Mouse (Mus musculus) left cerebral cortex, adult 2 months (tissue): Measurements from ENCODE around the gene Aff3. TPM values are rescaled to one million over a fixed set of nuclear protein-coding genes. Genes with fewer than 3 reads are reported as not detected.
A peak's percentile ranks its signal among the peaks of the same experiment; 100 is the strongest.

Experiments
- DNase-seq, 2 experiments: peaks; one replicate each; pipeline ENCODE4 v3.0.0; 2021 to 2022; ENCODE audit warnings: low spot score in 2 of 2, mixed read lengths in 1 of 2; ENCODE audit errors: extremely low spot score in 1 of 2
- H3K27ac ChIP-seq: fragments of 200-600 bp; 2 replicates; pipeline ENCODE4 v1.8.1; 2022
- H3K4me3 ChIP-seq: fragments of 200-600 bp; 2 replicates; pipeline ENCODE4 v1.8.1; 2022
- CTCF ChIP-seq: fragments of 200-600 bp; IDR thresholded peaks from 2 replicates; pipeline ENCODE4 v1.8.1; 2022; ENCODE audit warnings: antibody characterized with exemption, mild to moderate bottlenecking, moderate library complexity
- intact Hi-C: fragments of 180-260 bp; cut with DNase I; formaldehyde crosslinking; loops from one replicate; pipeline ENCODE4 v1.15.1; 2025
- total RNA-seq, 2 experiments: library from RNA; stranded (reverse); gene quantifications; 2 replicates each; pipeline ENCODE4 v1.2.3; 2021

Gene Aff3
- total RNA-seq, 2 experiments from 2014 or later: 98.8 to 108 TPM

DNA sequence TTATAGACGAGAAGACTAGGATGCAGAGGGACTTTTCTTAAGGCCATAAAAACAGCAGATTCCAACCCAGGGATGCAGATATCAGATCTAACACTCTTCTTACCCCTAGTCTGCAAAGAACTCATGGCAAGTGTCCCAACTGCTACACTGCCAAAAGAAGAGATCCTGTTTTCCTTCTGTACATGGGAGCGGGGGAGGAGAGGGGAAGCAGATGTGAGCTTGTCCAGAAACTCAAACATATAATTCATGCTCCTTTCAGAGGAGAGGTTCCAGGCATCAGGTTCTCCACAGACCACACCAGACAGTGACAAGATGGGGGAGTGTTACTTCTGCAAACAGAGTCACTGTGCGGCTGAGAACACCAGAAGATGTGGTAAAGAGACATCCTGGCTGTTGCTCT, 276.3 kb downstream of the Aff3 start:
- Histone ChIP-seq H3K27ac (no peak overlapping the region), H3K4me3 (no peak overlapping the region)
- no peak for TF ChIP-seq CTCF
- no peak for DNase-seq
- intact Hi-C loops: no loop called here

DNA sequence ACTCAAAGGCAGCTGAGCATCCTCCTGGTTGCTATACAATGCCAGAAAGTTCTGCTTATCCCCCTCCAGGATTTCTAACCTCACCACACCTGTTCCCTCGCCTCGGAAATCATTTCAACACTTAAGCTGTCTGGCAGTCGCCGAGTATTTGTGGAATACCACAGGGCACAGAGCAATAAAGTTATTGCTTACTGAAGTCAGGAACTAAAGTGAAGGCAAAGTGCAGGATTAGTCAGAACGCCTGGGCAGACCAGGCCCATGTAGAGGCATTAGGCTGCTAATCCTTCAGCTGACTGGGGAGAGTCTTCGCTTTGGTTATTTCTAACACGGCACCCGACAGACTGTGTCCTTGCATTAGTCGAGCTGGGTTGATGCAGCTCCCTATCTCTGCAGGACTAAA, 277.3 kb downstream of the Aff3 start:
- DNase-seq: no peak
- no peak overlapping the region for H3K27ac ChIP-seq
- no peak for TF ChIP-seq CTCF
- intact Hi-C loops: no loop called here
- H3K4me3 ChIP-seq: no peak overlapping the region

DNA sequence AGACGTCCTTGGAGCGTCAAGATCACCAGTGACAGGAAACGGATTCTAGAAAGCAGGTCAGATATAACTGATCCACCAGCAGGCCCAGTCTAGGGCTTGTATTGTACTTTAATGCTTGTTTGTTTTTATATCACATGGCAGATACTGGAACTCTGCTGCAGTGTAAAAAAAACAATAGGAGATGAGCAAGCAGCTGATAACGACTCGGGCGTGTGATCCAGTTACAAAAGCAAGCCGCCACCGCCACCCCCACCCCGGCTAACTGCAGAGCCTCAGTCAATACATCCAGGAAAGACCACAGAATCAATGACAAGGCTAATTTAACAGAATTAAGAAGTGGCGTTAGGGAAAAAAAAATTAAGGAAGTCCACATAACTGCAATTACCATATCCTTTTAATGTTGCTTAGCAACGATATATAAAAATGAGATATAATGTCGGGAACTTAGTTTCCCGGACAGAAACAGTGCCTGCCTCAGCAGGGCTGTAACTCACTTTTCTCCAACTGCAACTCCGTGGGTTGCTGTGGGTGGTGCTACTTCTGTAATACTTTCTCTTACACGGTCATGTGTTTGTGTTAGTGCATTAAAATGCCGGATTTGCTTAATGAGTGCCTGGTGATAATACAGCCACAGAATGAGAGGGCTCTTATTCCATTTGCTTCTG, 280.2 kb downstream of the Aff3 start:
- Histone ChIP-seq H3K27ac (no peak overlapping the region), H3K4me3 (no peak overlapping the region)
- no peak; the same call in 1 of the 2 replicates for TF ChIP-seq CTCF
- intact Hi-C loops: no loop called here
- no peak for DNase-seq

GRCm38 (mm10) chr1:38384010-38384409, 280.7 kb downstream of the Aff3 start:
- no peak for DNase-seq
- TF ChIP-seq CTCF: no peak
- Histone ChIP-seq H3K27ac (no peak overlapping the region), H3K4me3 (no peak overlapping the region)
- intact Hi-C loops: no loop called here

DNA sequence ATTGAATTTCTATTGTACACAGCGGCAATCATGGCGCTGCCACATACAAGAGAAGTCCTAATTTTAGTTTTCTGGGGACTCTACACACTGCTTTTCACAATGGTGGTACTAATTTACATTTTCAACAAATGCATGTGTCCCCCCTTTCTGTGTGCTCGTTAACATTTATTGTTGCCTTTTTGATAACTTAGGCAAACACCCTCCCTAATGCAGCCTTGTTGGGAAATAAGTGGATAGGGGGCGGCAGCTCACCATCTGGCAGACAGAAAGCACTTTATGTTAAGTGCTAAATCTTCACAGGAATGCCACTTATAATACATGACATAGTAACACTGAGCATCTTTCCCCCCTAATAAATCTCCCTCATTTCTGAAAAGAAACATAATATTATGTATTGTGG, 282.1 kb downstream of the Aff3 start:
- no peak; the same call in 1 of the 2 replicates for TF ChIP-seq CTCF
- intact Hi-C loops: no loop called here
- no peak for DNase-seq
- Histone ChIP-seq H3K27ac (no peak overlapping the region), H3K4me3 (no peak overlapping the region)

GRCm38 (mm10) chr1:38377930-38378329, 286.8 kb downstream of the Aff3 start:
- H3K4me3 ChIP-seq: no peak overlapping the region
- TF ChIP-seq CTCF: no peak
- DNase-seq: no peak

DNA sequence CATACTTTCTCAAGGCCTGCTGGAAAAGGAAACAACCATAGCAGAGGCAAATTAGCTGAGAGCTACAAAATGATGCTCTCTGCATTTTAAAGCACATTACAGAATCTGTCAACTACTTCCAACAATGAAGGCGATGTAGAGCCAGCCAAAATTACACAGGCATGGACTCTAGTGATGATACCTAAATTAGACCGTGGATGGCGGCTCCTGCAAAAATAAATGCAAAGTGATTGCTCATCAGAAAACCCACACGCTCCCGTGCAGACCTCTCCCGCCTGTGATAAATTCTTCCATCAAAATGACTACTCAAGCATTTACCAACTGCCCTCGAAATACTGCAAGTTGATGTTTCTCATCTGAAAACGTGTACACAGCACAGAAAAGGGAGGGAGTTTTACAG, 295.6 kb downstream of the Aff3 start:
- Histone ChIP-seq H3K27ac (no peak overlapping the region), H3K4me3 (no peak overlapping the region)
- no peak for DNase-seq
- no peak for TF ChIP-seq CTCF
- intact Hi-C loops: loop anchor here (5.0 kb wide), 1 partner anchor 82 kb away; no protein-coding TSS in a partner anchor

More at GRCm38 (mm10) chr1:38377930-38378329, 286.8 kb downstream of the Aff3 start:
- no peak overlapping the region for H3K27ac ChIP-seq
- intact Hi-C loops: no loop called here

DNA sequence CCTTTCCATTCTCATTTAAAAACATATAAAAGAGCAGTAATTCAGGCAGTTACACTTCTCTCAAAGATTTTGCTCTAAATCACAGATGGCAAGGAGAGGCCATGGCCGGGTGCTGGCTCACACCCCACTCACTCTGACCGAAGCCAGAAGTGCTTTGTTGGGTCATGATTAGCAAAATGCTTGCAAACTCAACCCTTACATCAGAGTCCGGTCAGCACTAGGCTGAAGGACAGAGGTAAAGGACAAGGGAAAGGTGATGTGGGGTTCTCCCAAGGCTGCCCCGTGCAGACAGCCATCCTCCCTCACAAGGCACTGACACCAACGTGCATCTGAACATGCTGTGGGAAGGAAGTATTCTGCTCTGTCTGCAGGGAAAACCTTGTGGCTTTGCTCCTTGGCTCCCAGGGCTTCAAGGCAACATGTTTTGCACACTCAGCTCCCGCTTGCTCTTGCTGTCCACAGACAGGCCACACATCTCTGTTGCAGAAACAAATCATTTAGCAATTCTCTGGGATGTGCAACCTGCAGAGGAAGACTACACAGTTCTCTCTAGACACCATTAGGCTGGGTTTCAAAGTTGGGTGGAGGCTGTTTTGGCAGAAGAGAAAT, 296.6 kb downstream of the Aff3 start:
- no peak for TF ChIP-seq CTCF
- H3K4me3 ChIP-seq: no peak overlapping the region
- no peak overlapping the region for H3K27ac ChIP-seq
- intact Hi-C loops: loop anchor here (5.0 kb wide), 1 partner anchor 81 kb away; no protein-coding TSS in a partner anchor
- DNase-seq: no peak

DNA sequence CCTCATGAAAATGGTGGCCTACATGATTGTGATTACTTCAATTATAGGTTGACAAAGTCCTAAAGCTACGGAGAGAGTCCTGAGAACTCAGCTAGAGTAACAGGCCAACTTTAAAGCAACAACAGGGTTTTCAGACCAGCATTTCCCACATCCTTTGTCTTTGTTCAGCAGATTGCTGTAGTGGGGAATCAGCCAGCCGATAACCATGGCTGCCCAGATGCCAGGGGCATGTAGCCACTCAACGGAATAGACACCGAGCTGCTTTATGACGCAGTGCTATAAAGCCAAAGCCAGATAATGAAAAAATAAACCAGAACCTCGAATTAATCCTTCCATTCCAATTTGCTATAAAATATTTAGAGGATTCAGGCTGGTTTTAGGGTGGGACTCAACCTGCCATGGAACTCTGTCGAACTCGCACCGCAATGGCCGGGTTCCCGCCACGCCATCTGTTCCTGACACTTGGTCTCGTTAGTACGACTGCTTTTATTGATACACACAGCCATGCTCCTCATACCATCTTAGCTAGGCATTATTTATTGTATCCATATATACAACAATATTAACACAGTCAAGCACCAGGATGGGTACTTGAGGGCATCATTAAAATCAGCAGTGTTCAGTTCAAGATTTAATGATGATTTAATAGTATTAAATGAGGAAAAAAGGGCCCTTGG, 297.2 kb downstream of the Aff3 start:
- Histone ChIP-seq H3K27ac (no peak overlapping the region), H3K4me3 (no peak overlapping the region)
- intact Hi-C loops: loop anchor here (5.0 kb wide), 1 partner anchor 80 kb away; no protein-coding TSS in a partner anchor
- DNase-seq: no peak
- no peak for TF ChIP-seq CTCF

DNA sequence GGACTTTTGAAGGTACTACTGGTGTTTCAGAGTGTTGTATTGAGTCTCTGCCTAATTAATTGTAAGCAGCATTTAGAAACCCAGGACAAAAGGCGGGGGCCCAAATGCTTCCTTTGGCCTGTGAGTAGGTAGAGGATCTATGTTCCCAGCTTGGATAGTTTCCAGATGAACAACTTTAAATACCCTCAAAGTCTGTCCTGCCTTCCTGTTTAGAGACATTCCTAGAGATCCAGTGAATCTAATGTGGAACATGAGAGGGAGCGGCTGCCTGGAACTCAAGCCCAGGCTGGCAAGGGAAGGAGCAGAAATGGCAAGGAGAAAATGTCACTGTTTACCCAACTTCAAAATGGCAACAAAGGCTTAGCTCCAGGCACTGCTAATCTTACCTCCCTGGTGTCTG, 300.9 kb downstream of the Aff3 start:
- H3K27ac ChIP-seq: no peak overlapping the region
- intact Hi-C loops: no loop called here
- TF ChIP-seq CTCF: no peak
- no peak overlapping the region for H3K4me3 ChIP-seq
- DNase-seq: no peak

DNA sequence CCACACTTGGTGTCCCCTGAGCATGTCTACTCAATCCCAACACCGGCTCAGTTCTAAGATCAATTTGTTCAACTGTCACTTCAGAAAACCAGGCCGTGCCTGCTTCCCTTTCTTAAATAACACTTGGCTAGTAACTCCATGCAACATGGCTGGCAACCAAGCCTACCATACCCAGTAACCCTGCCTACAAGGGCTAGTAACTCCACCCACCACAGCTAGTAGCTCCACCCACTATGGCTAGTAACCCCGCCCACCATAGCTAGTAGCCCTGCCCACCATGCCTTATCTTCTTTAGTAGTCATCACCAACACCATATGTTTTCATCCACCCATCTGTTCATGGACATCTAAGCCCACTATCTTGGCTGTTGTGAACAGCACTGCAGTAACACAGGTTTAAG, 302.5 kb downstream of the Aff3 start:
- no peak for TF ChIP-seq CTCF
- H3K4me3 ChIP-seq: no peak overlapping the region
- no peak overlapping the region for H3K27ac ChIP-seq
- intact Hi-C loops: no loop called here
- DNase-seq: no peak

DNA sequence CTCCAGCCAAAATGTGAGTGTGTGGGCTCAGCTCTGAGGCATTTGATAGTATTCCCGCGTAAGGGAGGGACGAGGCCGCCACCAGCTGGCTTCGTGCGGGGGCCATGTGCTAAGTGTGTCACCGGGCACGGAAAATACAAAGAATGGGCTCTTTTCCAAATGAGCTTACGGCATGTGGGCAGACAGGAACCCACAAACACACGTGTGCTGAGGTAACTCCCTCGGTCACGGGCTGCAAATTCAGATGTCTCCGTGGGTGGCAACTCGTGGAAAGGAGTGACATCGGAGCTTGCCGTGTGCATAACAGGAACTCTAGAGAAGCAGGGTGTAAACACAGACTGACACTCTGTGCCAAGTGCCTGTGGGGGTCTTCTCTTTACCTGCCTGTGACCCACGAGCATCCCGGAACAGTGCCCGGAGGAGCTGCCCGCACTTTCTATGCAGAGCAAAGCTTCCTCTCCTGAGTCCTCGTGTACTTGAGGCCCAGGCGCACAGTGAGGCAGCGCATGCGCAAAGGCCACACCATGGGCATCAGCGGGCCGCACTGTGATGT, 305.9 kb downstream of the Aff3 start:
- Histone ChIP-seq H3K27ac (no peak overlapping the region), H3K4me3 (no peak overlapping the region)
- peak; percentile 41 to 68 for DNase-seq
- no peak for TF ChIP-seq CTCF
- intact Hi-C loops: loop anchor here (5.0 kb wide), 1 partner anchor 78 kb away; no protein-coding TSS in a partner anchor
